Mouse (Mus musculus) erythroblast, embryonic 14.5 days (primary cell): ENCODE data around the gene Usp40.

Experiments
- GATA1 ChIP-seq: IDR thresholded peaks from 2 replicates; pipeline ENCODE4 v1.6.1; 2012; ENCODE audit warnings: low read length, inconsistent platforms, mixed read lengths
- TAL1 ChIP-seq: IDR thresholded peaks from 3 replicates; pipeline ENCODE4 v1.6.1; 2012; ENCODE audit warnings: low read length, inconsistent platforms, mixed read lengths

DNA sequence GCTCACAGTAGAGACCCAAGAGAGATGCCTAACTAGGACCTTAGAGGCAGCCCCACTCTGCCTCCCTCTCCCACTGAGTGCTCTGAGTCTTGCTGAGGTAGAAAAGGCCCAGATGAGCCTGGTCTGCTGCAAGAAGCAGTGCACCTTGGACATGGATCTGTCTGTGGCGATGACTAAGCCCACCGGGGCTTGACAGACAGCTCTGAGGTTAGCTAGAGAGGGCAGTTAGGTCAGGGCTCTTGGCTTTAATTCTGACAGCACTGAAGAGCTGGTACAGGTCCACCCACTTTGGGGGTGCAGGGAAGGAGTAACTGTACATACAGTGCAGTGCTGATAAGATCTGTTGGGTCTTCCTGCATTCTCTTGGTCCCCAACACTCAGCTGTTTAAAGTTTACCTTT lies 72.8 kb downstream of the Usp40 start:
- TF ChIP-seq TAL1 (no peak), GATA1 (no peak)
